Mouse (Mus musculus): ENCODE measurements around the gene Cmas.

Cmas gene

DNA sequence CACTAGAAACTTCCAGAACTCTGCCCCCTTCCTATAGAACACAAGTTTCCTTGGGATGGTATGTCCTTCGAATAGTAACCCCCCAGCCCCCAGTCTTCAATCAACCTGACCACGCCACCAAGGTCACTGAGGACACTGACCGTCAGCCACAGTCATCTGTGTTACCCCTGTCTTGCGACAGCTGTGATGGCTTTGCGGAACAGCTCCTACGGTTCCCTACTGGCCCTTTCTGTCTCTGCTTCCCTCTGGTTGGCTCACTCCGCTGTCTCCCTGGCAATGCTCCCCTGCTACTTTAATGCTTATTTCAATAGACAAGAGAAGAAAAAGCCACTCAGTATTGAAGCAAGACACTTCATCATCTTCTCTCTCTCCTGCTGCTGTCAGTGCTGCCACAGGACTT lies 37.0 kb downstream of the Cmas start:
- DNase-seq (ENCODE audit: low read depth, low spot score) = no peak

DNA sequence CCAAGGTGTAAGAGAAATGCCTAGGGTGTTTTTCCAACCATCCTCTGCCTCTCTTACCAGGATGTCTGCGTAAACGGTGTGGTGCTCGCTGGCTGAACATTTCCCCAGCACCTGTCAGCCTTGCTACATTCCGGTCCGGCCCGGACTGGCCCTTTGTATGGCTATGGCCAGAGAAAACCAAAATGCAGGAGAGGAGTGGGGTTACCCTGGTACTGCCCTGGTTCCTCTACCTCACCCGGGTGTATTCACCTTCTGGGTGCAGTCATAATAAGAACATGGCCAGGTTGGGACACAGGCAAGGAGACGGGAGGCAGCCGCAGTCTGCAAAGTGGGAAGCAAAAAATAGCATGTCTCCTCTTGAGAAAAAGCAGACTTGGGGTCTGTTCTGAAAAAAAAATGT lies 38.6 kb downstream of the Cmas start:
- no peak for DNase-seq (ENCODE audit: low read depth, low spot score)

GRCm38 (mm10) chr6:142795655-142796441 lies 39.4 kb downstream of the Cmas start:
- DNase-seq (ENCODE audit: low read depth, low spot score) = no peak

GRCm38 (mm10) chr6:142797996-142798395 lies 41.5 kb downstream of the Cmas start:
- peak; percentile 35 for DNase-seq (ENCODE audit: low read depth, low spot score)

DNA sequence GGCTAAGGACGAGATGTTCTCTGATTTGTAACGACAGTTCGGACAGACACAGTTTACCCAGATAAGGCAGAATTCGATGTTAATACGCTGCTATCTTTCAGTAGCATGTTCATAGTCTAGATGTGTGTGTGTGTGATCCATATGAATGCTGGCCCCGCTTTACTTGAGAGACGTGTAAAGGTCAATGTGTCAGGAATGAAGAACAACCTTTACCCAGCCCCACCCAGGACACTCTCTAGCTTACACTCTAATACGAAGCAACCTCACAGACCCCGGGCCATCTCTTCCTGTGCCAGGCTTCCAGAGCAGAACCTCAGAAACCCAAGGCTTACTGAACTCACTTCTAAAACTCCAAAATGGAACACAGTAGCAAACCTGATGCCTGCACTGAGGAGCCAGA lies 42.4 kb downstream of the Cmas start:
- no peak for DNase-seq (ENCODE audit: low read depth, low spot score)

- no peak for DNase-seq (ENCODE audit: low read depth, low spot score)
Measured at GRCm38 (mm10) chr6:142799704-142800374, 43.4 kb downstream of the Cmas start.

- no peak for DNase-seq (ENCODE audit: low read depth, low spot score)
Measured at GRCm38 (mm10) chr6:142801687-142802086, 45.2 kb downstream of the Cmas start.

- DNase-seq (ENCODE audit: low read depth, low spot score) = no peak
Measured at GRCm38 (mm10) chr6:142802617-142803525, 46.4 kb downstream of the Cmas start.

DNA sequence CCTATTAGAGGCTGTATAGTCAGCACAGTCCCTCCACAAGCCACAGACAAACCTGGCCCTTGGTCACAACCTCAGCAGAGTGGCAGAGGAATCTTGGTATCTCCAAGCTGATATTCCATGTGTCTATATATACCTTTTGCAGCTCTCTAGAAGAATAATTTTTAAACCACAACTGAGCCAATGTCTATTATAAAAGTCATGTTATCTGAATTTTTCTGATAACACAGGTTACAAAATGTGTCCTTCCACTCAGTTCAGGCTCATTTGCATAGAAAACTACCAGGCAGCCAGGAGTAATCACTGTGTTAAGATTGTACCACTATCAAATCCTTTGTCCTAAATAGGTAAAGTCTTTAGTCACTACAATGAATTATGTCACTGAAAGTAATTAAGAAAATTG lies 47.9 kb downstream of the Cmas start, which contains the start of gene Sult6b2:
Gene Sult6b2, minus strand, starts transcription at position 101 of the 400 bp plus-strand sequence.
- no peak for DNase-seq (ENCODE audit: low read depth, low spot score)

GRCm38 (mm10) chr6:142806326-142806725 lies 49.8 kb downstream of the Cmas start:
- no peak for DNase-seq (ENCODE audit: low read depth, low spot score)

- peak; percentile 20 for DNase-seq (ENCODE audit: low read depth, low spot score)
Measured at GRCm38 (mm10) chr6:142809373-142810098, 53.0 kb downstream of the Cmas start.

GRCm38 (mm10) chr6:142810239-142810638 lies 53.8 kb downstream of the Cmas start:
- DNase-seq (ENCODE audit: low read depth, low spot score) = peak; percentile 21

DNA sequence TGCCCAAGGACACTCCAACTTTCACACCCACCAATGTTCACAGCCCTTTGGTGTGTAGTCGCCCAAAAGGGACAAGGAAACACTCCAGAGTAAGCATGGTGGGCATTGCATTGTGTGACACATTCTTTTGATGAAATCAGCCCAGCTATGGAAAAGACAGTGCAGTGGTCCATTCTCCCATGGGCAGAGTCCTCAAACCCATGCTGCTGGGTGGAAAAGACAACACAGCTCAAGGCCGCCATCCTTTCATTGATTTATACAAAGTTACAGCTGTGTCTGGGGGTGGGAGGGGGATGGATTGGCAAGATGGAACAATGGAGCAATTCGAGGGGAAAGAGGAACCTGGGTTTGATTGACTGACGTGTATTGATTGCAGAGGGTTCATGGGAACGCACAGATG lies 56.5 kb downstream of the Cmas start:
- no peak for DNase-seq (ENCODE audit: low read depth, low spot score)

DNA sequence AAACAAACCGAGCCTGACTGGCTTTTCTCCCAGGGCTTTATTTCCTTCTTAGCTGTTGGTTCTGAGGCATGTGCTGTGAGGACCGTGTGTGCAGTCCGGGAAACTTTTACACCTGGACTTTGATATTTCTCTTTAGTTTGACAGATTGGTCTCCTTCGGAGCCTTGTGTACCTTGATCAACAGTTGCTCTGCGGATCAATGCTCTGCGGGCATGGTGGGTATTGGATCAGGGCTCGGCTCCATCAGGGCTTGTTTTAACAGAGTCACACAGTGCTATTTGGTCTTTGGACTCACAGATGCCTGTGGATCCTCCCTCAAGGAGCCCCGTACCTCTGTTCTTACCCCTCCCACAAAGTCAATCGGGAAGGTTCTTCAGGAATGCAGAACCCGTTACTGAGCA lies 57.5 kb downstream of the Cmas start:
- no peak for DNase-seq (ENCODE audit: low read depth, low spot score)

GRCm38 (mm10) chr6:142814495-142814921 lies 58.0 kb downstream of the Cmas start:
- DNase-seq (ENCODE audit: low read depth, low spot score) = peak; percentile 93

DNA sequence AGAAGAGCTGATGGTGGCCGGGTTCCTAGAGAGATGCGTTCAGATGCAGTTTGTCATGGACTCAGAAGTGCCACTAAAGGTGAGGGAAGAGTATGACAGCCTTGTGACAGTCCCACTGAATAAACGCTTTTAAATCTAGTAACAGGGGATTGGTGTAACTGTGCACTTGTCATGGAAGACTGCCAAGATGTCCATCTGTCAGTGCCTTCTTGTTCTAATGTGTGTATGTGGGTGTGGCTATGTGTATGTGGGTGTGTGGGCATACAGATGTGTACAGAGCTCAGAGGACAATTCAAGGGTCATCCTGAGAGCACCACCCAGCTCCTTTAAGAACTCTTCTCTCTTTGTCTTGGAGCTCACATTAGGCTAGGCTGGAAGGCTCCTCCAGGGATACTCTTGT lies 59.0 kb downstream of the Cmas start:
- DNase-seq (ENCODE audit: low read depth, low spot score) = no peak

- no peak for DNase-seq (ENCODE audit: low read depth, low spot score)
Measured at GRCm38 (mm10) chr6:142818306-142818705, 61.8 kb downstream of the Cmas start.

DNA sequence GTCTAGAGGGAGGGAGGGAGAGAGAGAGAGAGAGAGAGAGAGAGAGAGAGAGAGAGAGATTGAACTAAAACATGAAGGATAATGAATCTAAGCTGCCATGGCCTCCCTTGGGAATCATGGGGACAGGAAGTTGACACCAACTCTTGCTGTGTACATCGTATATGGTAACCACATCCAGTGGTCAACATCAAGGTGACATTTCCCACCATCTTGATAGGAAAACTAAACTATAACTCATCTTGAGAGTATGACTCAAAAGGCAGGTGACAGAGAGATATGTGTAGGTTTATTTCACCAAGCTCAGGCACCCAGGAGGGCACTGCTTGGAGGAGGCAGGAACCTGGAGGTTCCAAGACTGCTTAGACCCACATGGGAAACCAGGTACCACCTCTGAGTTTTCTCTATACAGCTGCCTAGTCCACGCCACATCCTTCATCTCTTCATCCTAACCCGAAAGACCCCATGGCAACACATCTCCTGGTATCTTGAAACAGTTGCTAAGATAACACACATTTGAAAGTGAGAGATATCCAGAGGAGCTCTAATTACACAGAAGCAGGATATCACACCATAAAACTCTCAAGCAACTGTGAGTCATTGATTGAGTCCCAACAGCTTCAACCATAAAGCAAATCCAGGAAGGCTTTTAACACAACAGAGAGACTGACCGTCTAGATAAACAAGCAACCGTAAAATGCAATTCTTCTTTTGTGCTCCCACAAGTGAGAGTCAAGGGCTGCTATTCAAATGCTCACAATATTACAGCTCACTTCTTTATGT lies 66.7 kb downstream of the Cmas start:
- no peak for DNase-seq (ENCODE audit: low read depth, low spot score)

All from 3T3-L1 (cell line).